ENCODE assay signal across 17 mouse cellular contexts in the genomic region with DNA sequence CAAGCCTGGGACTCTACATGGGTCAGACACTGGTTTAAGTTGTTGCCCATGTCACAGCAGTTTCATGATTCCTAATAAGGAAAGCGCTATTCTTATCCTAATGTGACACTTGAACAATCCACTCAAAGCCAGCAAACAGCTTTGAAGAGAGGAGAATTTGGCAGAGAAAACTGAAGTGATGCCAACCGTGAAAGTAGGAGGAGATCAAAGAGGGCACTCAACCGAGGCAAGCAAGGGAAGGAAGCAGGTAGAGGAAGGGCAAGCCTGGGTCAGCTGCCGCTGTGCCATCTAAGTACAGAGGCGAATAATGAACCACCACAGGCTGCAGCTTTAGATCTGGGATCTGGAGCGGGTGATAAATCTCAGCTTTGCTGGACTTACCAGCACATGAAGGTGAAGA.
DNase-seq lines count a peak whose midpoint lies in the region; ATAC-seq and TF ChIP-seq lines count a peak whose summit lies in the region.
"Had no signal": no experiment of that assay in that cellular context is flagged by ENCODE, and none has a peak within 500 bp of the region (broad histone marks: within the 10 kb centered on the region; RNA-seq: fewer than 3 reads in every experiment).

No protein-coding gene starts in this region.

- peak; percentile 1 for DNase-seq in heart, adult 8-10 months (ENCODE audit: low spot score)
- no peak for DNase-seq in heart, adult 11 months
- DNase-seq in ovary, postnatal 14 days (ENCODE audit: low spot score), result peak; percentile 5
- DNase-seq in ovary, adult 18-20 months (ENCODE audit: low spot score), result no peak
- DNase-seq in lung, adult 2 months, result peak; percentile 31
- peak; percentile 46 to 48 for DNase-seq in lung, postnatal 4 days
- DNase-seq: B cell, adult 2 months; cerebellum, adult 11-12 months; left cerebral cortex, postnatal 4 days; right cerebral cortex, postnatal 14 days had no signal

- H3K9me3 ChIP-seq in intestine, embryonic 16.5 days (ENCODE audit: control insufficient read depth, low read length), result no peaks in the 10 kb centered on the region
- H3K9me3 ChIP-seq: hindbrain, embryonic 12.5 days had no signal

- no peaks in the 10 kb centered on the region for H3K27me3 ChIP-seq in intestine, embryonic 16.5 days (replicated peaks; ENCODE audit: control insufficient read depth, insufficient read depth, low read length)
- H3K27me3 ChIP-seq: hindbrain, embryonic 12.5 days had no signal

- H3K4me2 ChIP-seq in intestine, embryonic 16.5 days (ENCODE audit: low read depth, low read length), result no peak overlapping the region
- H3K4me2 ChIP-seq: hindbrain, embryonic 12.5 days; liver, embryonic 11.5 days had no signal

- no peak for TF ChIP-seq POLR2A in lung, adult 2 months (IDR thresholded peaks at IDR 0.05; ENCODE audit: borderline replicate concordance, extremely low read depth, low read depth, low read length)

- H3K27ac ChIP-seq in intestine, embryonic 16.5 days (ENCODE audit: low read length), result no peak overlapping the region
- H3K27ac ChIP-seq: forebrain, embryonic 10.5 days; hindbrain, embryonic 12.5 days had no signal

- 45% methylated on average over 6 of the region's 6 CpGs for WGBS in lung, adult 2 months
- 82% methylated on average over 6 of the region's 6 CpGs for WGBS in intestine, embryonic 16.5 days

- no peak for TF ChIP-seq CTCF in lung, adult 2 months (IDR thresholded peaks at IDR 0.05; ENCODE audit: insufficient read depth, low read length)

- H3K4me3 ChIP-seq in lung, adult 2 months (replicated peaks; ENCODE audit: extremely low read depth, low read depth, low read length), result no peak overlapping the region
- no peak overlapping the region for H3K4me3 ChIP-seq in intestine, embryonic 16.5 days (ENCODE audit: low read length)
- H3K4me3 ChIP-seq: forebrain, embryonic 10.5 days; hindbrain, embryonic 12.5 days had no signal

- H3K4me1 ChIP-seq in lung, adult 2 months (ENCODE audit: control insufficient read depth, insufficient read depth, low read length), result no peaks in the 10 kb centered on the region
- H3K4me1 ChIP-seq in intestine, embryonic 16.5 days (ENCODE audit: control insufficient read depth, insufficient read depth, low read length), result no peaks in the 10 kb centered on the region
- H3K4me1 ChIP-seq: forebrain, embryonic 10.5 days; hindbrain, embryonic 12.5 days had no signal

- H3K36me3 ChIP-seq in intestine, embryonic 16.5 days (ENCODE audit: control insufficient read depth, insufficient read depth, low read length), result no peaks in the 10 kb centered on the region
- H3K36me3 ChIP-seq: hindbrain, embryonic 12.5 days had no signal

- no peak overlapping the region for H3K9ac ChIP-seq in intestine, embryonic 16.5 days (ENCODE audit: low read depth, low read length)
- H3K9ac ChIP-seq: hindbrain, embryonic 12.5 days had no signal

- ATAC-seq in CD4-positive, CD25-positive, alpha-beta regulatory T cell, adult 4 months, result no peak
- ATAC-seq in intestine, embryonic 16.5 days, result no peak
- ATAC-seq: intestine, postnatal 0 days; midbrain, embryonic 16.5 days had no signal

Comparison
In these comparisons a context has a peak if more than half of its experiments do, and no peak if none do; other contexts are left out.
1. DNase-seq: peak in heart, adult 8-10 months (single experiment), ovary, postnatal 14 days (single experiment), lung, adult 2 months (single experiment) and lung, postnatal 4 days (2 of 2); none in heart, adult 11 months (single experiment) and ovary, adult 18-20 months (single experiment).